Mouse (Mus musculus): ENCODE results near the gene Mgat1. TPM values are rescaled to one million over a fixed set of nuclear protein-coding genes. Genes with fewer than 3 reads are reported as not detected.
A peak's percentile ranks its signal among the peaks of the same experiment; 100 is the strongest.

Mgat1 gene
- polyA plus RNA-seq, 1 experiment = 58.5 TPM

GRCm38 (mm10) chr11:49240874-49241273, 3.1 kb upstream of the Mgat1 start:
- no peak for DNase-seq (ENCODE audit: extremely low spot score in 1 of 2, low spot score in 1 of 2)

- DNase-seq (ENCODE audit: extremely low spot score in 1 of 2, low spot score in 1 of 2) = no peak
These were observed 2.5 kb upstream of the Mgat1 start for GRCm38 (mm10) chr11:49241471-49241870.

- DNase-seq (ENCODE audit: extremely low spot score in 1 of 2, low spot score in 1 of 2) = no peak
These were observed 906 bp upstream of the Mgat1 start for GRCm38 (mm10) chr11:49242944-49243626.

GRCm38 (mm10) chr11:49244595-49244930, 572 bp downstream of the Mgat1 start:
- DNase-seq (ENCODE audit: extremely low spot score in 1 of 2, low spot score in 1 of 2) = no peak

- DNase-seq (ENCODE audit: extremely low spot score in 1 of 2, low spot score in 1 of 2) = no peak
These were observed 1.2 kb downstream of the Mgat1 start for GRCm38 (mm10) chr11:49245176-49245575.

- DNase-seq (ENCODE audit: extremely low spot score in 1 of 2, low spot score in 1 of 2) = no peak
These were observed 1.8 kb downstream of the Mgat1 start for GRCm38 (mm10) chr11:49245634-49246415.

- no peak for DNase-seq (ENCODE audit: extremely low spot score in 1 of 2, low spot score in 1 of 2)
These were observed 2.5 kb downstream of the Mgat1 start for GRCm38 (mm10) chr11:49246523-49246922.

- no peak for DNase-seq (ENCODE audit: extremely low spot score in 1 of 2, low spot score in 1 of 2)
These were observed 3.3 kb downstream of the Mgat1 start for GRCm38 (mm10) chr11:49247255-49247654.

- peak; percentile 36 to 59 for DNase-seq (ENCODE audit: extremely low spot score in 1 of 2, low spot score in 1 of 2)
These were observed 4.4 kb downstream of the Mgat1 start for GRCm38 (mm10) chr11:49248226-49248973.

GRCm38 (mm10) chr11:49248974-49249700, 5.1 kb downstream of the Mgat1 start:
- DNase-seq (ENCODE audit: extremely low spot score in 1 of 2, low spot score in 1 of 2) = no peak

- DNase-seq (ENCODE audit: extremely low spot score in 1 of 2, low spot score in 1 of 2) = no peak
These were observed 5.9 kb downstream of the Mgat1 start for GRCm38 (mm10) chr11:49249811-49250421.

GRCm38 (mm10) chr11:49250422-49251379, 6.7 kb downstream of the Mgat1 start:
- DNase-seq (ENCODE audit: extremely low spot score in 1 of 2, low spot score in 1 of 2) = peak in 1 of 2 experiments; percentile 70

- no peak for DNase-seq (ENCODE audit: extremely low spot score in 1 of 2, low spot score in 1 of 2)
These were observed 7.4 kb downstream of the Mgat1 start for GRCm38 (mm10) chr11:49251380-49251761.

- DNase-seq (ENCODE audit: extremely low spot score in 1 of 2, low spot score in 1 of 2) = no peak
These were observed 8.1 kb downstream of the Mgat1 start for GRCm38 (mm10) chr11:49252048-49252447.

- no peak for DNase-seq (ENCODE audit: extremely low spot score in 1 of 2, low spot score in 1 of 2)
These were observed 9.0 kb downstream of the Mgat1 start for GRCm38 (mm10) chr11:49253035-49253434.

GRCm38 (mm10) chr11:49259296-49259695, 15.3 kb downstream of the Mgat1 start:
- no peak for DNase-seq (ENCODE audit: extremely low spot score in 1 of 2, low spot score in 1 of 2)

GRCm38 (mm10) chr11:49259829-49260228, 15.8 kb downstream of the Mgat1 start:
- DNase-seq (ENCODE audit: extremely low spot score in 1 of 2, low spot score in 1 of 2) = no peak

- DNase-seq (ENCODE audit: extremely low spot score in 1 of 2, low spot score in 1 of 2) = no peak
These were observed 16.8 kb downstream of the Mgat1 start for GRCm38 (mm10) chr11:49260598-49261312.
